Mouse (Mus musculus): ENCODE results near the gene Tulp3. TPM values are rescaled to one million over a fixed set of nuclear protein-coding genes. Genes with fewer than 3 reads are reported as not detected.
A peak's percentile ranks its signal among the peaks of the same experiment; 100 is the strongest.
"Not testable (repeated sequence)": the region's sequence is repeated elsewhere in the genome, so short reads cannot be mapped to it uniquely, and the experiment has no call there.

Tulp3 gene
- total RNA-seq (2021), result 10 to 100 TPM; 35.0 to 44.2 TPM
- long read RNA-seq, experiment 1, partial matches to known transcripts, result 1 of 17 reads
- long read RNA-seq, experiment 1, other reads (novel, unspliced or antisense), result 14 of 17 reads
- long read RNA-seq, experiment 2, partial matches to known transcripts, result 0 of 5 reads
- long read RNA-seq, experiment 2, other reads (novel, unspliced or antisense), result 5 of 5 reads

DNA sequence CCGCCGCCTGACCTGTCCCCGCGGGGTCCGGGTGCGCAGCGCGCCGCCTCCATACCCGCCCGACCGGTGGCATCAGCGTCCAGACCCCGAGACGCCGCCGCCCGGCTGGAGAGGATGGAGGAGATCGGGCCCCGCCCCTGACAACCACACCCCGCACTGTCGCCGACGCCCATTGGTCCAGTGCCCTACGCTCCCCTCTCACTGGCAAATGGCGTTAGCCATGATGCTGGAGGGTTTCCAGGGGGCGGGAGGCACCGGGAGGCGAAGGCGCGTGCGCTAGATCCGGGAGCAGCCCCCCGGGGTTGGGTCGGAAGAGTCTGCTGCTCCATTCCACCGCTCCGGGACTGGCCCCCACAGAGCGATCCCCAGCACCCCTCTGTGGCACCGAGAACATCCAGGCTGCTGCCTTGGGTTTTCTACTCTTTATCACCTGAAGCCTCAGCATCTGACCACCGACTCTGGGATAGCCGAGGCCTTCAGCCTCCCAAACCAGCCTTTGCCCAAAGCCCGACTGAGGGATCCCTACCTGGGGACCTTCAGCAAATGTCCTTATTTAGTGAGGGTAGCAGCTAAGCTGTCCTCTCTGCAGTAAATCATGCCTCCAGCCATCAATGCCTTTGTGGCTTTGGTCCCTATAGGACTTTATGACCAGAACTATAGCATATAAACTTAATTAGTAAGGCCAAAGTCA is at the start of gene Tulp3:
Tulp3 (minus strand) TSS at position 126 of the 691 bp plus-strand sequence.
- peak; percentile 98 for DNase-seq

DNA sequence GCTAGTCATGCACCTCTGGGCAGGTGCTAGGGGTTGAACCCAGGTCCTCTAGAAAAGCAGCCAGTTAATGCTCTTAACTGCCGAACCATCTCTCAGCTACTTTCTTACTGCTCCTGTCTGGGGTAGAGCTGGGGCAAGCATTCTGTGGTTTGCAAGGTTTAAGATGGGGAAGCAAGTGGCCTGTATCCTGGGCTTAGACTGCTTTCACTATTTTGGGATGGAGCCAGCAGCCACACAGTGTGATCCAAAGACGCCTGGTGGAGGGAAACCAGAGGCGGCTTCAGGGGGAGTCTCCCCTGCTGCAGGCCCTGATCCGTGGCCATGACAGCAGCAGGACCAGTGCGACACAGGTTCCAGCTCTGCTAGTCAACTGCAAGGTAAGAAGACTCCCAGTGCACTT is 49.1 kb upstream of the Tulp3 start:
- DNase-seq, result no peak

DNA sequence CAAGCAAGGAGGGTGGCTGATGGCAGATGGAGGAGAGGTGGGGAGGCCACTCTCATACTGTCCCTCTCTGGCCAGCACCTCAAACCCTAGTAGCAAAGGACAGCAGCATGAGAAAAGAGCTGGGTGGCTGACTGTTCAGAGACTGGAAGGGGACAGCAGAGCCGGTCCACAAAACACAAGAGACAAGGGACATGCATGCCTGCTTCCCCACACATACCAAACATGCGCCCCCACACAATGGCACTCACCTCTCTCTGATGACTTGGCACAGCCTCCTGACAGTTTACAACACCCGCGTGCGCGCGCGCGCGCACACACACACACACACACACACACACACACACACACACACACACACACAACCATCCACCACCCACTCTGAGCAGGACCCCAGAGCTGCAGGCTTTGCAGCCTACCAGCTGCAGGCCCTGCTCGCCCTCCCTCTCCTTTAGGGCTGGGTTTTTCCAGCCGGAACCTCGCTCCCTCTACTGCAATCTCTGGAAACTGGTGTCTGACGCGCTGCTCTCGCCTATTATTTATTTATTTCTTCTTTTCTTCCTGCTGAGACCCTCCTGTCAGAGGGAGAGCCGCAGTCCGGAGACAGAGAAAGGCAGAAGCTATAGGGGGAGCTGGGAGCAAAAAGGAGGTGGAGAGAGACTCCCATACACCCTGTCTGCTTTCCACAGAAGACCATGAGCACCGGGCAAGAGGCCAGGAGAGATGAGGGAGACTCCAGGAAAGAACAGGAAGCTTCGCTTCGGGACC is 44.0 kb upstream of the Tulp3 start:
- peak; percentile 61 to 64 for DNase-seq

DNA sequence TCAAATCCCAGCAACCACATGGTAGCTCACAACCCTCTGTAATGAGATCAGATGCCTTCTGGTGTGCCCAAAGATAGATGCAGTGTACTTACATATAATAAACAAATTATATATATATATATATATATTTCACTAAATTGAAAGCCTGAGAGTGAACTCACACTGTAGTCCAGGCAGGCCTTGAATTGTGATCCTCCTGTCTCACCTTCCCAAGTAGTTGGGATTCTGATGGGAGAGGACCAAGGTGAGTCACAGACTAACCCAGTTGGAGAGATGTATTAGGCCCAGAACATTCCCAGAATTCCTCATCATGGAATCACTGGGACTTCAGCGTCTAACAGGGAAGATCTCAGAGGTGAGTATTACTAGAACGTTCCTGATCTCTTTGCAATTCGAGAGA is 43.3 kb upstream of the Tulp3 start, which contains the start of gene Nrip2:
Nrip2 (plus strand) TSS at position 301 of the 400 bp plus-strand sequence.
- DNase-seq, result no peak

DNA sequence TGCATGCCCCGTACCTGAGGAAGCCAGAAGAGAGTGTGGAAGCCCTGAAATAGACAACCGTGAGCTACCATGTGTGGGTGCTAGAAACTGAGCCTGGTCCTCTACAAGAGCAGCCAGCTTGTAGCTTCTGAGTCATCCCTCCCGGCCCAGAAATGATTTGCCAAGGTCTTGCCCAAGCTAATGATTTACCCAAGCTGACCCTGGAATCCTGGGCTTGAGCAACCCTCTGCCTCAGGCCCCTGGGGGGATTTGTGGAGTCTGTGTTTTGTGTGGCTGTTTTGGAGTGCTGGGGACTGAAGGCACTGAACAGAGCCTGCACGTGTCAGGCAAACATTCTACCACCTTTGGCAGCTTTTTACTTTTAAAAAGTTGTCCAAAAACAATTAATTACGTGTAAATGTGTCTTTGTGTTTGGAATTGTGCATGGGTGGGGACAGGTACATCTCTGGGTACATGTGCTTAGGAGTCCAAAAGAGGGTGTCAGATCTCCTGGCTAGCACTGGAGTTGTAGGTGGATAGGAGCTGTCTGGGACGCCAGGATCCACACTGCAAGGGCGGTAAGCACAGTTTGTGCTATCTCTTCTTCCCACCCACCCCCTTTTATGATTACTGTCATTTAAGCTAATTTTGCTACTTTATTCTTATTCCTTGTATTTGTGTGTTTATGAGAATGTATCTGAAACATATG is 42.1 kb upstream of the Tulp3 start:
- peak; percentile 75 to 77 for DNase-seq

DNA sequence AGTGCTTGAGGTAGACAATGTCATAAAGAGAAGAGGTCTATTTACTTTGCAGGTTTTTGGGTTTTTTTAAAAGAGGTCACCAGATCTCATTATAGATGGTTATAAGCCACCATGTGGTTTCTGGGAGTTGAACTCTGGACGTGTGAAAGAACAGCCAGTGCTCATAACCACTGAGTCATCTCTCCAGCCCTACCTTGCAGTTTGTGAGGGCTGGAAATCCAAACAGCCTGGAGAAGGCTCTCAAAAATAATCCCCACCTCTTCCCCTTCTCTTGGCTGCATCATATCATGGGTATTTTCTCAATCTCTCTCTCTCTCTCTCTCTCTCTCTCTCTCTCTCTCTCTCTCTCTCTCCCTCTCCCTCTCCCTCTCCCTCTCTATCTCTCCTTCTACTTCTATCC is 35.0 kb upstream of the Tulp3 start:
- no peak for DNase-seq

DNA sequence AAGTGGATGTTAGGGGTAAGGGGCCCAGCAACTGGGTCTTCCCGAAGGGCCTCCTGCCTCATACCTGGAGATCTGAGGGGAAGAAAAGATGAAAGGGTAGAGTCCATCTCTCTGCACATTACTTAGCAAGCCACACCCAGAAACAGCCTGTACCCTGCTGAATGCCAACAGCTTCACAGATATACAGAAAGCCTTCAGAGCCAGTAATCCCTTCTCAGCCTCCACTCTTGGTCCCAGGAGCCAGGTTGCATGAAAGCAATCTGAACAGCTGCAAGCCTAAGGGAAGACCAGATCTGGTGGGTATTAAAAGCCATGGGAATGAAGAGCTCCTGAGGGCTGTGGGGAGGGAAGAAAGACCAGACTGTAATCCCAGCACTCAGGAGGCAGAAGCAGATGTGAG is 33.5 kb upstream of the Tulp3 start:
- no peak for DNase-seq

DNA sequence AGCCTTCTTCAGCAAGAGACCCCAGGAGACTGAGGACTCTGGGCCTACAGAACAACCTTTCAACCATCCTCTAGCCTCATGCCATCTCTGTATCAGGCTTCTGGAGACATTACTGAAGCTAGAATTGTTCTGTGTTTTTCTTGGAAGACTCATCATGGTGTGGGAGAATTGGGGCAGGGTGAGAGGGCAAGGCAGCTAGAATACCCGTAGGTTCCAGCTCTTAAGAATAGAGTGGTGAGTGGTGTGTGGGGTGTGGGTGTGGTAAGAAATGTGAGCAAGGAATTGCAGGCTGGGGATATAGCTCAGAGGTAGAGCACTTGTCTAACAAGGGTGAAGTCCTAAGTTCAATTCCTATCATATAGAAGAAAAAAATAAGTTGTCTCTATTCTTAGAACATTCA is 29.4 kb upstream of the Tulp3 start:
- DNase-seq, result no peak

DNA sequence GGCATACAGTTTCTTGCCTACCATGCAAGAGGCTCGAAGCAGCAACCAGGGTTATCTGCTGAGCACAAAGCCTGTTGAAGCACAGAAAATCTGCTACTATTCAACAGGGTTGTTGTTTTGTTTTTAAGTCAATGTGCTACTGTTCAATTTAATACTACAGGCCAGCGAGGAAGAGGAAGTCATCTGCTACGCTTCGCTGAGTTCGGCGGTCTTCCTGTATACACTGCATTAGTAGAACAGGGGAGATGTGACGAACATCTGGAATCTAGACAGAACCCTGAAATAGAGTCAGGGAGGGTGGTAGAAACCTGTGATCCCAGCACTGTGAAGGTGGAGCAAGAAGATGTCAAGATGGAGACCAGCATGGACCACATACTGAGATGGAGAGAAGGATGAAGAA is 28.1 kb upstream of the Tulp3 start:
- DNase-seq, result no peak

DNA sequence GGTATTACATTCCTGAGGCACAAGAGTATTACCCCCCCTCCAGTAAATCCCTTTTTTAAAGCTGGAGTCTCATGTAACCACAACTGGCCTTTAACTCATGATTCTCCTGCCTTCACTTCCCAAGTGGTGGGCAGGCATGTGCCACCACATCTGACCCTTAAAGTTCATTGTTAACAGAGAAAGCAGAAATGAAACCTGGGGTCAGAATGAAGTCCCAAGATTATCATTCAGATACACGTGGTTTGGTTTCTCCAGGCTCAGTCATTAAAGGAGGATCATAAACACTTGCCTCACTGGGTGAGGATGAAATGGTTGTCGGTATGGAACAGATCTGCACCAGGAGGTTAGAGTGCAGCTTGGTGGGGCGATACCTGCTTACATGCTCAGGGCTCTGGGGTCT is 25.6 kb upstream of the Tulp3 start:
- DNase-seq, result no peak

DNA sequence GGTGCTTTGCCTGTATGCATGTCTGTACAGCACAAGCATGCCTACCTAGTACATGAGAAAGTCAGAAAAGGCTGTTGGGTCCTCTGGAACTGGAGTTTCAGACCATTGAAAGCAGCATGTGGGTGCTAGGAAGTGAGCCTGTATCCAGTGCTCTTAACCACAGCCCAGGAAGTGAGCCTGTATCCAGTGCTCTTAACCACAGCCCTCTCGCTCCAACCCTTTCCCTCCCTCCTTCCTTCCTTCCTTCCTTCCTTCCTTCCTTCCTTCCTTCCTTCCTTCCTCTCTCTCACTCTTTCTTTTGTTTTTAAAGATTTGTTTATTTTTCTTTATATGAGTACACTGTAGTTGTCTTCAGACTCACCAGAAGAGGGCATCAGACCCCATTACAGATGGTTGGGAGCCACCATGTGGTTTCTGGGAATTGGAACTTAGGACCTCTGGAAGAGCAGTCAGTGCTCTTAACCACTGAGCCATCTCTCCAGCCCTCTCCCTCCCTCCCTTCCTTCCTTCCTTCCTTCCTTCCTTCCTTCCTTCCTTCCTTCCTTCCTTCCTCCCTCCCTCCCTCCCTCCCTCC is 25.0 kb upstream of the Tulp3 start:
- not testable (repeated sequence) for DNase-seq

DNA sequence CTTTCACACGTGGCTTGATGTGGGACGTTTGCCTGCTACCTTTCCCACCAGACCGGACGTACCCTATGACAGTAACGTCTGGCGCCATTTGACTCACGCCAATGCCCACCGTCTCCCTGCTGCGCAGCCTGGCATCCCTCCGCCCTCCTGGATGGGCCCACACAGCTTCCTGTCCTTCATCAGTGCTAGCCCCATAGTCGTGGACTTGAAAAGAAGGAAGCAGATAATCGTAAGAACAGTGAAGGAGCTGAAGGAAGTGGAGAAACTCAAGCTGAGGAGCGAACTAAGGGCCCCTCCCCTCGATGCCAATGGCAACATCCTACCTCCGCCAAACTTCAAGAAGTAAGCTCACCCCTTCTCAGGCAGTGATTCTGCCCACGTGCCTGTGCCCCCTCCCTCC is 24.0 kb upstream of the Tulp3 start:
- DNase-seq, result no peak

DNA sequence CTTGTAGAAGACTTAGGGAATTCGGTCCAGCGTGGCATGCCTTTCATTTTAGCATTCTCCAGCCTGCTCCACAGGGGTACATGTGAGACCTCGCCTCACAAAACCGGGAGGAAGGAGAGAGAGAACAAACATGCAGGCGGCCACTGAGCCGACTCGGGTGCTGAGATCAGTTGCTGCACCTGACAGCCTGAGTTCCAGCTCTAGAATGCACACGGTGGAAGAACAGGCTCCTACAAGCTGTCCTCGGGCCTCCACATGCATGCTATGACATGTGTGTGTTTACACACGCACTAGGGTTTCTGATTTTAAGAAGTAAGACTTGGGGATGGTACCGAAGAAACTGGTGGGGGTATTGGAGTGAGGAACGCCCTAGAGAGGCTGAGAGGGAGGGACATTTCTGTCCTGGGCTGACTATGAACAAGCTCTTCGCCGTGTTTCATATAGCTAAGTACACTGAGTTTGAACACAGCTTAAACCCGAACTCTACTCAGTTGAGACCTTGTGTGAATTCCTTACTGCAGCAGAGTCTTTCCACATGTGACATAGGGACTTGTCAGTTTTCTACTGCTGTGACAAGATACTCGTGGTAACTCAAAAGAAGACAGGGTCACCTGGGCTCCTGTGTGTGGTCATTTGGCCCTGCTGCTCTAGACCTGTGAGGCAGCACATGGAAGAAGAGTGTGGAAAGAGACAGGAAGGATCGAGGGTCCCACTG is 20.9 kb upstream of the Tulp3 start:
- DNase-seq, result no peak

DNA sequence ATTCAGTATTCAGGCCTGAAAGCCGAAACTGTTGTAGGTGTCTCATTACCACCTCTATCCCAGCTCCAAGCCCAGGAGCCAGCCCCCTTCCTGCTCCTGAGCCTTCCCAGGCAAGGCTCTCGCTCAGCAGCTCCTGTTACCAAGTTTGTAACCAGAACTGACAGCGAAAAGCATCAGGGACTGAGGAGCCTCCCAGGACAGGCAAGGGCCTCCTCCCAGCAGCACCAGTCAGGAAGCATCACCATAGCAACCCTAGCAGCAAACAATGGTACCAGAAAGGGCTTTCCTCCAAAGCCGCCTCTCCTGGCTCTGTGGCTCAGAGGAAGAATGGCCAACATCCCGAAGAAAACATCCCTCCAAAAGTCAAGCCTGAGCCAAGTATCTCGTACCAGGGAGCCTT is 19.5 kb upstream of the Tulp3 start, which contains the start of the genes Tex52 and Gm44596:
Tex52 (plus strand) TSS at position 265 of the 400 bp plus-strand sequence.
Gm44596 (plus strand) TSS at position 312 of the 400 bp plus-strand sequence.
- no peak for DNase-seq

DNA sequence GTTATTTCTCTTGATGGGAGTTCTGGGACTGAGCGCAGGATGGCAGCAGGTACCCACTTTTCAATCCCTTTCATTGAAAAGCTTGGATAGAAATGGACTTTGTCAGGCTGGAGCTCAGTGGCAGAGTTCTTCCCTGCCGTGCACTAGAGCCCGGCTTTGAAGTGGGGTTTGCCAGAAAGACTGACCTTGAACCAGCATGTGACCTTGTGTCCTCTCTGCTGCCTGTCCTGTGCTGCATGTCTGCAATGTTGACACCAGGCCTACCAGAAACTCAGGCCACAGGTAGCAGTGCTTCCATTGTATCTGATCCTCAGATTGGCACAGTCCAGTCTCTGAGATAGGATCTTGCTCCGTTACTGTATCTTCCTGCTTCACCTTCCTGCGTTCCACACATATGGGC is 14.4 kb upstream of the Tulp3 start:
- no peak for DNase-seq

DNA sequence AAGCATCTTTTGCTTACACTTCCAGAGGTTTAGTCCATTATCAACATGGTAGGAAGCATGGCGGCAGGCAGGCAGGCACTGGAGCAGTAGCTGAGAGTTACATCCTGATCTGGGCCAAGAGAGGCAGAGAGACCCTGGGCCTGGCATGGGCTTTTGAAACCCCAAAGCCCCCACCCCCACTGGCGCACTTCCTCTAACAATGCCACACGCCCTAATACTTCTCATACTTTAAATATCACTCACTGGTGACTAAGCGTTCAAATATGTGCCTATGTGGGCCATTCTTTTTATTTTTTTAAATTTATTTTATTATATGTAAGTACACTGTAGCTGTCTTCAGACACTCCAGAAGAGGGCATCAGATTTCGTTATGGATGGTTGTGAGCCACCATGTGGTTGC is 10.8 kb upstream of the Tulp3 start:
- no peak for DNase-seq

DNA sequence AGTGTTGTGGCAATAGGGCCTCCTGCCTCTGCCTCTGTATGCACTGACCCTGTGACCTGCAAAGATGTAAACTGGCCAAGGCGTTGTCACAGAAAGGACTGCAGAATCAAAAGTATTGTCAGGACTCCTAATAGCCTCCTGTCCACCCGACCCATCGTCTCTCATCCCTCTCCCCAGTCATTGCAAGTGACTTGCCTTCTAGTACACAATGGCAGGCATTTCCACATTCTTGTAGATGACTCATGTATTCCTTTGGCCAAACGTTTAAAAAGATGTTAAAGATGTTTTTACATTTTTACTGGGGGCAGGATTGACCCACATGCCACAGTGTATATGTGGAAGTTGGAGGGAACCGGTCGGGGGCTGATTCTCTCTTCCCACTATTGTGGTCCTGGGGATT is 9.1 kb upstream of the Tulp3 start:
- no peak for DNase-seq

DNA sequence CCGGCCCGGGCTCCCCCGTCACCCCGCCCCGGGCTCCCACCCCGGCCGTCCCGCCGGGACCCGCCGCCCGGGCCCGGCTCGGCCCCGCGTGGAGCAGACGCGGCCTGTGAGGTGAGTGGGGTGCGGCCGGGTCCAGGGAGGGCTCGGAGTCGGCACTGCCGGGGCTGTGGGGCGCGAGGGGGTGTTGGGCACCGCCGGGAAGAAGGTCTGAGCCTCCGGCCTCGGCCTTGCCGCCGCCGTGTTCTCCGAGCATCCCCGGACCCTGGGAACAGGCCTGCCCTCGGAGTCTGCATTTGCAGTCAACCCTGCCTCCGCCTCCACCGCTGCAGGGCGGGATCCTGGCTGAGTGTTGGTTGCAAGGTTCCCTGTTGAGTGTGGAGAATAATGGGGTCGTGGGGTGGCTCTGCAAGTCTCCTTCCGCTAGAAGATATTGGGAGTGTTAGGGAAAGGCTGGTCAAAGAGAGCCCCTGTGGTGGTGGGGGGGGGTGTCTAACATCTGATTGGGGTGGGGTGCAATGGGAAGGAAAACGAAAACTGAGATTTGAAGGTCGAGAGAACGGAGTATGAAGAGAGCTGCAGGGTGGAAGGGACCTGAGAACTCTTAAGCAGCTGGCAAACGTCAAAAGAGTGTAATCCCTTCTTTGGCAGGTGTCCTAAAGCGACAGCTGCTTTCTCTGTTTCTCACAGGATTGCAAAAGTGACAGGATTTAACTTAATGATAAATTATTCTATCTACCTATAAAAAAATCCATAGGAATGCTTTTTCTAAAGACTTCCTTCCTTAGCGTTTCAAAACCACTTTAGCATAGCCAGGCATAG is 7.6 kb upstream of the Tulp3 start:
- no peak for DNase-seq

DNA sequence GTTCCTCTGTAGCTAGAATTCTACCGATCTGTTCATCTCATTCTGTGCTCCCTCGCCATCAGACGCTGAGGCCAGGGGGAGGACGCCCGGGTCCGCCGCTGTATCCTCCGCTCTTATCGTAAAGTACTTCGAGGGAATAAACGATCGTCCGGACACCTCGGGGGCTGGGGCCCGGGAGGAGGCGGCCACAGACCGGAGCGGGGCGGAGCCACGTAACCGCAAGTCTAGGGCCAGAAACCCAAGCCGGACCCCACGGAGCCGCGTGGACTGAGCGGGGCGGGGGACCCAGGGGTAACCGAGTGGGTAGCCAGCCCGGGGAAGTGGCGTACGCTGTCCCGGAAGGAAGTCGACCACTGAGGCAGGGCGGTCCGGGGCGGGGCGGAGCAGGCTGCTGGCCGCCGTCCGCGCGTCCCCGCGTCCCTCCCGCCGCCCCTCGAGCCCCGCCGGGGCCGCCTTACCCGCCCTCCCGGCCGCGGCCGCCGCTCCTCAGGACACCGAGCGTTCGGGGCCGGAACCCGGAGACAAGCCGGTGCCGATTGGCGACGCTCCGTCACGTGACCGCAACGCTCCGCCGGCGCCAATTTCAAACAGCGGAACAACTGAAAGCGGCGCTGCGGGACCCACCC is 6.8 kb upstream of the Tulp3 start, which contains the start of the genes Rhno1 and Foxm1:
Rhno1 (minus strand) TSS at position 531 of the 626 bp plus-strand sequence.
Foxm1 (plus strand) TSS at position 587 of the 626 bp plus-strand sequence.
- peak; percentile 88 to 89 for DNase-seq

DNA sequence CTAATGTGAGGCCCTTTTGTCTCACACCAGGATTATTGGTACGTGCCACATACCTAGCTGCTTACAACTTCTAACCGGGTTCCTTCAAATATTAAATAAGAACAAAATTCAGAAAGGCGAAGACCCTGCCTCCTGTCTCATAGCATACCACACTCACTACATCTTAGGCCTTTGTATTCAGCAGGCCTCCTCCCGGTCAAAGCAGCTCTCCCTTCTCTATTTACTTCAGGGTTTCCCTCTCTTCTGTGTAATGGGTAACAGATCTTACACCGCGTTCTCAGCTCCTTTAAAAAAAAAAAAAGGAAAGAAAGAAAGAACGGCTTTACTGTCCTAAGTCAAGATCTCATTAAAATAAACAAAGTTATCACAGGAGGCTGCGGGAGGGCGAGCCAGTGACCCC is 6.2 kb upstream of the Tulp3 start:
- DNase-seq, result no peak

All from adrenal gland, postnatal 36 days (tissue).